Mouse (Mus musculus) kidney, adult 2 months (tissue): ENCODE results near the gene Tmem245. TPM values are rescaled to one million over a fixed set of nuclear protein-coding genes. Genes with fewer than 3 reads are reported as not detected.

Experiments used
- DNase-seq: peaks from one replicate; pipeline ENCODE4 v3.0.0; 2021
- H3K27ac ChIP-seq: fragments of 200-500 bp; 2 replicates; pipeline ENCODE4 v1.5.1; 2012; ENCODE audit warnings: low read depth, low read length, control low read depth, inconsistent platforms; ENCODE audit not compliant: insufficient read depth
- H3K27me3 ChIP-seq: fragments of 200-500 bp; replicated peaks from 2 replicates; pipeline ENCODE4 v1.6.1; 2012; ENCODE audit warnings: mild to moderate bottlenecking, moderate library complexity, low read length, inconsistent platforms; ENCODE audit not compliant: control insufficient read depth, insufficient read depth
- H3K36me3 ChIP-seq: fragments of 200-500 bp; 2 replicates; pipeline ENCODE4 v1.6.1; 2012; ENCODE audit warnings: mild to moderate bottlenecking, moderate library complexity, low read length, inconsistent platforms; ENCODE audit not compliant: control insufficient read depth, insufficient read depth
- H3K4me1 ChIP-seq: fragments of 200-500 bp; 2 replicates; pipeline ENCODE4 v1.6.1; 2011; ENCODE audit warnings: low read length; ENCODE audit not compliant: control insufficient read depth, insufficient read depth
- H3K4me3 ChIP-seq: fragments of 200-500 bp; 2 replicates; pipeline ENCODE4 v1.5.1; 2011; ENCODE audit warnings: mild to moderate bottlenecking, low read depth, low read length, control low read depth; ENCODE audit not compliant: insufficient read depth
- CTCF ChIP-seq: fragments of 200-500 bp; conservative IDR thresholded peaks from 2 replicates; pipeline ENCODE4 v1.5.1; 2011; ENCODE audit warnings: low read depth, mild to moderate bottlenecking, control low read depth, low read length, moderate library complexity, mixed read lengths; ENCODE audit not compliant: insufficient read depth, insufficient read length
- POLR2A ChIP-seq: fragments of 200-500 bp; IDR thresholded peaks from one replicate; pipeline ENCODE4 v1.6.1; 2011; ENCODE audit warnings: low read depth, low read length, control low read depth
- WGBS: fragments of 180-500 bp; shearing (Covaris S2); methylation state at CpG from one replicate; pipeline ENCODE4 v1.1.7; 2018; 5-methylcytosine and 5-hydroxymethylcytosine counted together
- polyA plus RNA-seq: library from polyadenylated mRNA; depleted of rRNA; stranded (reverse); fragments of >200 nt; gene quantifications from 2 replicates; pipeline ENCODE4 v1.2.3, GENCODE M21; 2012; rRNA removed

The Tmem245 gene
- 13.8 and 15.2 TPM in 2 replicates for polyA plus RNA-seq

- Histone ChIP-seq H3K4me1 (peaks cover 27% of the 10 kb centered on the region), H3K36me3 (no peaks in the 10 kb centered on the region), H3K4me3 (peak within 1 kb of the TSS; percentile 88), H3K27ac (peak within 1 kb of the TSS; percentile 96), H3K27me3 (no peaks in the 10 kb centered on the region)
- 2% methylated on average over 107 of the region's 107 CpGs for WGBS
- TF ChIP-seq CTCF (no peak), POLR2A (no peak)
- peak; percentile 97 for DNase-seq
Measured at GRCm38 (mm10) chr4:56946641-56947640, at the start of gene Tmem245. TSS of gene Tmem245 (minus strand) at chr4:56947437.

DNA sequence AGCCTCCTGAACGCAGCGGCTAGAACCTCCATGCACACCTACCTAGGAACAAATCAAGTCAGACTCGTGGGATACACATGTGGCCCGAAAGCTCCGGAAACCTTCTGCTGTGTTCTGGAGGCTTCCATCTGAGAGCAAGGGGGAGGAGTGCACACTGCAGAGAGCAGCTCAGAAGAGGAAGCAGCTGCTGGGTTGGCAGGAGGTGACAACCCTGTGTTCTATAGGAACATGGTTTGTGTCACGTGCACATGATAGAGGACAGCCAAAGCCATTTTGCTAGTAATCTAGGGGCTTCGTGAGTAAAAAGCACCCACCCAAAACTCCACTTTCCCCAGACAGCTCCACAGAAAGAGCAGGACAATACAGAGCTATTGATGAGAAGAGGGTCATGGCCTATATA is 46.1 kb upstream of the Tmem245 start:
- no peak overlapping the region for H3K27ac ChIP-seq
- no peak for TF ChIP-seq CTCF
- no peak for TF ChIP-seq POLR2A
- H3K27me3 ChIP-seq: no peaks in the 10 kb centered on the region
- H3K4me1 ChIP-seq: no peaks in the 10 kb centered on the region
- H3K36me3 ChIP-seq: no peaks in the 10 kb centered on the region
- H3K4me3 ChIP-seq: no peak overlapping the region
- DNase-seq: no peak
- WGBS: 83% methylated on average over 7 of the region's 7 CpGs

DNA sequence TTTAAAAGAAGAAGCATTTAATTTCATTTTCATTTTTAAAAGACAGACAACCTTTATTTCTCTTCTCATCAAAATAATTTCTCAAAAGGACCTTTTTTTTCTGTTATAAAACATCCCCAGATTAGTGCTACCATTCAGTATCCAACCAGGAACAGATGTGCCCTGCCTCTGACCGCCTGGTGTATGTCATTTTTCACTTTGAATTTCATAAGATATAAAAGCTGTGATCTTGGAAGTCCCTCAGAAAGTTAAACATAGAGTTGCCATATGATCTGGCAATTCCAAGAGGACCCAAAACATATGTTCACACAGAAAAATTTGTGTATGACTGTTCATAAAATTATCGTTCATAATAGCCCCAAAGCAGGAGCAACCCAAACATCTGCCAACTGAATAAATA is 44.7 kb upstream of the Tmem245 start:
- no peak for TF ChIP-seq POLR2A
- no peak for TF ChIP-seq CTCF
- Histone ChIP-seq H3K4me1 (no peaks in the 10 kb centered on the region), H3K27ac (no peak overlapping the region), H3K4me3 (no peak overlapping the region), H3K36me3 (no peaks in the 10 kb centered on the region), H3K27me3 (no peaks in the 10 kb centered on the region)
- whole genome bisulfite sequencing: 77% methylated on average over 2 of the region's 2 CpGs
- no peak for DNase-seq

DNA sequence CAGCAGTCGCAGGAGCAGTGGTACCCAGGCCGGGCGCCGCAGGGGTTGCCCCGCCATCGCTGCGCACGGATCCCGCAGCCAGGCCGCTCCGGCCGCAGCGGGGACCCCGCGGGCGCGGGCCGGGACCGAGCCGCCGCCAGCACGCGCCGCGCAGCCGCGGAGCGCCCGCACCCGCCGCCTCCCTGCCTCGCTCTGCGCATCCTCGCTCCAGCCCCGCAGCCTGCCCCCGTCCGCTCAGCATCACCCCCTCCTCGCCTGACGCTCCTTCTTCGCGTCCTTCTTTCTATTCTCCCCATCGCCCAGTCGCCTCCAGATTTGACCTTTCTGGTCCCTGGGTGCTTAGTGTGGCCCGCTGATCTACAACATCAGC is 43.0 kb upstream of the Tmem245 start, which contains the start of gene Frrs1l:
Gene Frrs1l, minus strand, starts transcription at position 177 of the 370 bp plus-strand sequence.
- Histone ChIP-seq H3K4me3 (no peak within 1 kb of the TSS), H3K27ac (no peak within 1 kb of the TSS), H3K27me3 (no peaks in the 10 kb centered on the region), H3K36me3 (no peaks in the 10 kb centered on the region), H3K4me1 (no peaks in the 10 kb centered on the region)
- 1% methylated on average over 44 of the region's 44 CpGs for WGBS
- no peak for DNase-seq
- TF ChIP-seq POLR2A: no peak
- TF ChIP-seq CTCF: no peak

- no peaks in the 10 kb centered on the region for H3K36me3 ChIP-seq
- H3K27ac ChIP-seq: no peak overlapping the region
- H3K27me3 ChIP-seq: no peaks in the 10 kb centered on the region
- TF ChIP-seq POLR2A: no peak
- no peak for TF ChIP-seq CTCF
- DNase-seq: no peak
- no peaks in the 10 kb centered on the region for H3K4me1 ChIP-seq
- no peak overlapping the region for H3K4me3 ChIP-seq
- WGBS: 9% methylated on average over 45 of the region's 45 CpGs
Measured at GRCm38 (mm10) chr4:56989431-56990214, 42.4 kb upstream of the Tmem245 start.

DNA sequence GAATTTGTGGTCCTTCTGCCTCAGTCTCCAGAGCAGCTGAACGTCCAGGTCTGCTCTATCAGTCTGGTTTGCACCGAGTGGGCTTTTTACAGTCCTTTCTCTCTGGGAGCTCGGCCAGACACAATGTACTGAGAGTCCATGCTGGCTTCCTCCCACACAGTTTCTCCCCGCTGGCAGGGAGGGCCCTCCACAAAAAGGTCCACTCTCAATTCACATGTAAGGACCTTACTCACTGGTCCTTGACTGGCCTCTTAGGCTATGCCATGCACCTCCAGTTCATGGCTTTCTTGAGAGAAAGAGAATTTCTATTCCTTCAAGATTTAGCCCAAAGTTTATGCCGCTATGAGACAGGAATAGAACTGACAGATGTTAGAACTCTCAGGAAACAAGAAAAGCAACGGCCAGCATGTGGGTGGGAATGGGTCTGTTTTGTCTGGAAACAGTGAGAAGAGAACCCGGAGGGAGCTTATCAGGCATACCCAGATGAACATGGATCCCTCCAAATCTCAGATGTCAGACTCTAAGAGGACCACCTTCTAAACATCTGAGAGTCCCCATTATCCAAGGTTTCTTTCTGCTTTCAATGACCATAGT is 18.4 kb upstream of the Tmem245 start:
- DNase-seq: no peak
- Histone ChIP-seq H3K4me1 (no peaks in the 10 kb centered on the region), H3K27ac (no peak overlapping the region), H3K36me3 (no peaks in the 10 kb centered on the region), H3K4me3 (no peak overlapping the region), H3K27me3 (no peaks in the 10 kb centered on the region)
- WGBS: 50% methylated on average over 7 of the region's 7 CpGs
- TF ChIP-seq POLR2A (no peak), CTCF (no peak)
